ENCODE assay signal across 13 mouse cellular contexts in genomic region chr7:142425641-142426213, GRCm38 (mm10). TPM values are rescaled to one million over a fixed set of nuclear protein-coding genes. Genes with fewer than 3 reads are reported as not detected.
DNase-seq lines count a peak whose midpoint lies in the region; ATAC-seq and TF ChIP-seq lines count a peak whose summit lies in the region.
"Had no signal": no experiment of that assay in that cellular context is flagged by ENCODE, and none has a peak within 500 bp of the region (broad histone marks: within the 10 kb centered on the region; RNA-seq: fewer than 3 reads in every experiment).

No protein-coding gene starts in this region.

- 58% methylated on average over 11 of the region's 11 CpGs for WGBS in forebrain, postnatal 0 days
- WGBS in forebrain, embryonic 13.5 days, result 52% methylated on average over 11 of the region's 11 CpGs
- WGBS in midbrain, postnatal 0 days, result 53% methylated on average over 11 of the region's 11 CpGs
- WGBS in midbrain, embryonic 13.5 days, result 44% methylated on average over 11 of the region's 11 CpGs

- no peaks in the 10 kb centered on the region for H3K36me3 ChIP-seq in forebrain, postnatal 0 days (ENCODE audit: insufficient read depth)
- H3K36me3 ChIP-seq in forebrain, embryonic 13.5 days (ENCODE audit: poor library complexity, severe bottlenecking), result no peaks in the 10 kb centered on the region
- H3K36me3 ChIP-seq in midbrain, postnatal 0 days (ENCODE audit: insufficient read depth, low read length), result no peaks in the 10 kb centered on the region
- H3K36me3 ChIP-seq in midbrain, embryonic 13.5 days, result no peaks in the 10 kb centered on the region
- H3K36me3 ChIP-seq: embryonic facial prominence, embryonic 12.5 days; G1E; limb, embryonic 12.5 days had no signal

- H3K9ac ChIP-seq in forebrain, postnatal 0 days, result no peak overlapping the region
- no peak overlapping the region for H3K9ac ChIP-seq in forebrain, embryonic 13.5 days
- H3K9ac ChIP-seq in midbrain, postnatal 0 days (replicated peaks; ENCODE audit: low read length, poor library complexity, severe bottlenecking), result no peak overlapping the region
- H3K9ac ChIP-seq in midbrain, embryonic 13.5 days (replicated peaks), result no peak overlapping the region
- H3K9ac ChIP-seq: embryonic facial prominence, embryonic 12.5 days; limb, embryonic 12.5 days had no signal

- H3K4me1 ChIP-seq in forebrain, postnatal 0 days (ENCODE audit: insufficient read depth), result no peaks in the 10 kb centered on the region
- H3K4me1 ChIP-seq in forebrain, embryonic 13.5 days, result peaks cover 11% of the 10 kb centered on the region
- no peaks in the 10 kb centered on the region for H3K4me1 ChIP-seq in midbrain, postnatal 0 days (ENCODE audit: insufficient read depth, low read length)
- H3K4me1 ChIP-seq in midbrain, embryonic 13.5 days (replicated peaks), result peaks cover 9% of the 10 kb centered on the region
- H3K4me1 ChIP-seq in cortical plate, adult 2 months (ENCODE audit: control insufficient read depth, insufficient read depth, low read length), result no peaks in the 10 kb centered on the region; the same call in 1 of the 2 replicates

- no peak for DNase-seq in forebrain, postnatal 0 days
- peak; percentile 16 for DNase-seq in midbrain, postnatal 0 days (ENCODE audit: low spot score)
- peak; percentile 46 for DNase-seq in lung, postnatal 14 days
- DNase-seq in gastrocnemius, postnatal 10 days, result no peak
- DNase-seq in right cerebral cortex, adult 18-20 months, result no peak

- H3K9me3 ChIP-seq in forebrain, postnatal 0 days (ENCODE audit: low read length), result no peaks in the 10 kb centered on the region
- no peaks in the 10 kb centered on the region for H3K9me3 ChIP-seq in forebrain, embryonic 13.5 days (replicated peaks)
- H3K9me3 ChIP-seq in midbrain, postnatal 0 days (ENCODE audit: low read length), result no peaks in the 10 kb centered on the region
- H3K9me3 ChIP-seq in midbrain, embryonic 13.5 days, result no peaks in the 10 kb centered on the region
- H3K9me3 ChIP-seq: embryonic facial prominence, embryonic 12.5 days; G1E; limb, embryonic 12.5 days had no signal

- no peak for ATAC-seq in forebrain, postnatal 0 days
- no peak for ATAC-seq in forebrain, embryonic 13.5 days
- ATAC-seq in midbrain, postnatal 0 days (ENCODE audit: low FRiP score), result no peak
- no peak for ATAC-seq in midbrain, embryonic 13.5 days

- no peak for TF ChIP-seq POLR2A in cortical plate, adult 2 months (IDR thresholded peaks at IDR 0.05; ENCODE audit: extremely low read depth, insufficient read depth, low read length)

- no peak overlapping the region for H3K4me3 ChIP-seq in forebrain, postnatal 0 days (ENCODE audit: low read depth, low read length)
- no peak overlapping the region for H3K4me3 ChIP-seq in forebrain, embryonic 13.5 days
- H3K4me3 ChIP-seq in midbrain, postnatal 0 days (ENCODE audit: low read depth, low read length), result no peak overlapping the region
- no peak overlapping the region for H3K4me3 ChIP-seq in midbrain, embryonic 13.5 days (replicated peaks)
- H3K4me3 ChIP-seq in cortical plate, adult 2 months (ENCODE audit: insufficient read depth, low read length), result no peak overlapping the region
- H3K4me3 ChIP-seq: embryonic facial prominence, embryonic 12.5 days; limb, embryonic 12.5 days had no signal

- peak; percentile 38 for TF ChIP-seq CTCF in forebrain, postnatal 0 days (IDR thresholded peaks at IDR 0.05; ENCODE audit: low read depth)
- TF ChIP-seq CTCF in midbrain, postnatal 0 days (IDR thresholded peaks at IDR 0.05), result peak; percentile 65
- peak; percentile 34; the same call in 1 of the 2 replicates for TF ChIP-seq CTCF in cortical plate, adult 2 months (IDR thresholded peaks at IDR 0.05; ENCODE audit: extremely low read depth, insufficient read depth, low read length)

- H3K27ac ChIP-seq in forebrain, postnatal 0 days (ENCODE audit: low read depth, low read length), result no peak overlapping the region
- H3K27ac ChIP-seq in forebrain, embryonic 13.5 days, result no peak overlapping the region
- no peak overlapping the region for H3K27ac ChIP-seq in midbrain, postnatal 0 days (ENCODE audit: low read depth, low read length)
- no peak overlapping the region for H3K27ac ChIP-seq in midbrain, embryonic 13.5 days
- H3K27ac ChIP-seq in cortical plate, adult 2 months (ENCODE audit: insufficient read depth, low read length), result no peak overlapping the region
- H3K27ac ChIP-seq: embryonic facial prominence, embryonic 12.5 days; limb, embryonic 12.5 days had no signal

- H3K27me3 ChIP-seq in forebrain, postnatal 0 days (ENCODE audit: insufficient read depth, low read length), result no peaks in the 10 kb centered on the region
- no peaks in the 10 kb centered on the region; the same call in 1 of the 2 replicates for H3K27me3 ChIP-seq in forebrain, embryonic 13.5 days
- no peaks in the 10 kb centered on the region for H3K27me3 ChIP-seq in midbrain, postnatal 0 days (ENCODE audit: insufficient read depth, low read length)
- no peaks in the 10 kb centered on the region; the same call in 1 of the 2 replicates for H3K27me3 ChIP-seq in midbrain, embryonic 13.5 days
- H3K27me3 ChIP-seq: embryonic facial prominence, embryonic 12.5 days; limb, embryonic 12.5 days had no signal

- no peak overlapping the region for H3K4me2 ChIP-seq in forebrain, postnatal 0 days (ENCODE audit: low read depth)
- H3K4me2 ChIP-seq in forebrain, embryonic 13.5 days, result no peak overlapping the region
- H3K4me2 ChIP-seq in midbrain, postnatal 0 days (ENCODE audit: low read depth, low read length, poor library complexity, severe bottlenecking), result no peak overlapping the region
- H3K4me2 ChIP-seq in midbrain, embryonic 13.5 days (replicated peaks), result no peak overlapping the region
- H3K4me2 ChIP-seq: embryonic facial prominence, embryonic 12.5 days; limb, embryonic 12.5 days had no signal

RNA-seq across cellular contexts. Expression of gene Syt8, which starts 8.9 kb away (rescaled TPM):
- not detected in 2 replicates for total RNA-seq in forebrain, postnatal 0 days (2014; rRNA removed)
- not detected in 2 replicates for polyA plus RNA-seq in forebrain, postnatal 0 days (2015; fragmentation: Nextera tagmentation; extraction: Ambion mirVana)
- not detected in 2 replicates for polyA plus RNA-seq in forebrain, embryonic 13.5 days (2015; fragmentation: Nextera tagmentation; extraction: Ambion mirVana)
- total RNA-seq in midbrain, postnatal 0 days (2014; rRNA removed), result not detected in 2 replicates
- polyA plus RNA-seq in midbrain, postnatal 0 days (2015; fragmentation: Nextera tagmentation; extraction: Ambion mirVana), result not detected in 2 replicates
- polyA plus RNA-seq in midbrain, embryonic 13.5 days (2015; fragmentation: Nextera tagmentation; extraction: Ambion mirVana), result not detected in 2 replicates
- polyA plus RNA-seq in cortical plate, adult 2 months (2012; rRNA removed), result not detected in 2 replicates
- under 1 TPM in 1 of 2 experiments, not detected in 1; 0.36 TPM for total RNA-seq in gastrocnemius, postnatal 10 days (2021)
- polyA plus RNA-seq: G1E had no signal

RNA-seq across cellular contexts. Expression of gene Tnni2, which starts 15.9 kb away (rescaled TPM):
- total RNA-seq in forebrain, postnatal 0 days (2014; rRNA removed), result 0.33 and 2.8 TPM in 2 replicates
- polyA plus RNA-seq in forebrain, postnatal 0 days (2015; fragmentation: Nextera tagmentation; extraction: Ambion mirVana), result 0.21 and 1.5 TPM in 2 replicates
- 0.61 TPM in 1 of 2 replicates, not detected in the other for polyA plus RNA-seq in forebrain, embryonic 13.5 days (2015; fragmentation: Nextera tagmentation; extraction: Ambion mirVana)
- total RNA-seq in midbrain, postnatal 0 days (2014; rRNA removed), result not detected in 2 replicates
- polyA plus RNA-seq in midbrain, postnatal 0 days (2015; fragmentation: Nextera tagmentation; extraction: Ambion mirVana), result 0.46 and 0.56 TPM in 2 replicates
- polyA plus RNA-seq in midbrain, embryonic 13.5 days (2015; fragmentation: Nextera tagmentation; extraction: Ambion mirVana), result 0.59 and 0.75 TPM in 2 replicates
- polyA plus RNA-seq in cortical plate, adult 2 months (2012; rRNA removed), result 0.86 and 1.4 TPM in 2 replicates
- total RNA-seq in gastrocnemius, postnatal 10 days (2021), result over 10,000 TPM; 11,296 to 12,937 TPM

RNA-seq across cellular contexts. Expression of gene Lsp1, which starts 34.9 kb away (rescaled TPM):
- 5.7 and 7.9 TPM in 2 replicates for total RNA-seq in forebrain, postnatal 0 days (2014; rRNA removed)
- 5.5 and 6.4 TPM in 2 replicates for polyA plus RNA-seq in forebrain, postnatal 0 days (2015; fragmentation: Nextera tagmentation; extraction: Ambion mirVana)
- polyA plus RNA-seq in forebrain, embryonic 13.5 days (2015; fragmentation: Nextera tagmentation; extraction: Ambion mirVana), result 4.2 TPM in 2 replicates
- total RNA-seq in midbrain, postnatal 0 days (2014; rRNA removed), result 5.1 and 11.0 TPM in 2 replicates
- polyA plus RNA-seq in midbrain, postnatal 0 days (2015; fragmentation: Nextera tagmentation; extraction: Ambion mirVana), result 5.3 and 8.7 TPM in 2 replicates
- 6.5 and 6.9 TPM in 2 replicates for polyA plus RNA-seq in midbrain, embryonic 13.5 days (2015; fragmentation: Nextera tagmentation; extraction: Ambion mirVana)
- 10.2 and 12.2 TPM in 2 replicates for polyA plus RNA-seq in cortical plate, adult 2 months (2012; rRNA removed)
- 10 to 100 TPM; 14.4 to 24.4 TPM for total RNA-seq in gastrocnemius, postnatal 10 days (2021)

RNA-seq across cellular contexts. Expression of gene Ctsd, which starts 37.9 kb away (rescaled TPM):
- 243 and 366 TPM in 2 replicates for total RNA-seq in forebrain, postnatal 0 days (2014; rRNA removed)
- polyA plus RNA-seq in forebrain, postnatal 0 days (2015; fragmentation: Nextera tagmentation; extraction: Ambion mirVana), result 313 and 338 TPM in 2 replicates
- polyA plus RNA-seq in forebrain, embryonic 13.5 days (2015; fragmentation: Nextera tagmentation; extraction: Ambion mirVana), result 145 and 166 TPM in 2 replicates
- 520 and 652 TPM in 2 replicates for total RNA-seq in midbrain, postnatal 0 days (2014; rRNA removed)
- 320 and 345 TPM in 2 replicates for polyA plus RNA-seq in midbrain, postnatal 0 days (2015; fragmentation: Nextera tagmentation; extraction: Ambion mirVana)
- polyA plus RNA-seq in midbrain, embryonic 13.5 days (2015; fragmentation: Nextera tagmentation; extraction: Ambion mirVana), result 191 and 206 TPM in 2 replicates
- polyA plus RNA-seq in cortical plate, adult 2 months (2012; rRNA removed), result 421 and 455 TPM in 2 replicates
- total RNA-seq in gastrocnemius, postnatal 10 days (2021), result 100 to 1,000 TPM; 249 to 254 TPM

RNA-seq across cellular contexts. Expression of gene Gm49369, which starts 43.3 kb away (rescaled TPM):
- 21.2 and 45.2 TPM in 2 replicates for total RNA-seq in forebrain, postnatal 0 days (2014; rRNA removed)
- 0.60 TPM in 1 of 2 replicates, not detected in the other for polyA plus RNA-seq in forebrain, postnatal 0 days (2015; fragmentation: Nextera tagmentation; extraction: Ambion mirVana)
- polyA plus RNA-seq in forebrain, embryonic 13.5 days (2015; fragmentation: Nextera tagmentation; extraction: Ambion mirVana), result 1.5 TPM in 1 of 2 replicates, not detected in the other
- 3.3 TPM in 1 of 2 replicates, not detected in the other for total RNA-seq in midbrain, postnatal 0 days (2014; rRNA removed)
- polyA plus RNA-seq in midbrain, postnatal 0 days (2015; fragmentation: Nextera tagmentation; extraction: Ambion mirVana), result not detected in 2 replicates
- not detected in 2 replicates for polyA plus RNA-seq in midbrain, embryonic 13.5 days (2015; fragmentation: Nextera tagmentation; extraction: Ambion mirVana)
- polyA plus RNA-seq in cortical plate, adult 2 months (2012; rRNA removed), result 0.45 and 1.4 TPM in 2 replicates
- 1 to 10 TPM in 1 of 2 experiments, not detected in 1; 1.0 TPM for total RNA-seq in gastrocnemius, postnatal 10 days (2021)
- polyA plus RNA-seq: embryonic facial prominence, embryonic 12.5 days; heart, embryonic 16.5 days; stomach, embryonic 16.5 days had no signal

Comparison
In these comparisons a context has a peak if more than half of its experiments do, and no peak if none do; other contexts are left out.
1. DNase-seq: peak in midbrain, postnatal 0 days (single experiment) and lung, postnatal 14 days (single experiment); none in forebrain, postnatal 0 days (single experiment), gastrocnemius, postnatal 10 days (single experiment) and right cerebral cortex, adult 18-20 months (single experiment).
2. Peak in every context shown above with its lines, with median percentiles within 50 percentile points of each other: CTCF ChIP-seq.